Mouse (Mus musculus) megakaryocyte, embryonic 14.5 days (primary cell): Measurements from ENCODE around the gene Rbm39. TPM values are rescaled to one million over a fixed set of nuclear protein-coding genes. Genes with fewer than 3 reads are reported as not detected.
"Not testable (repeated sequence)": the region's sequence is repeated elsewhere in the genome, so short reads cannot be mapped to it uniquely, and the experiment has no call there.

Experiments used
- H3K27me3 ChIP-seq: replicated peaks from 2 replicates; pipeline ENCODE3; 2012; ENCODE audit warnings: inconsistent platforms
- H3K36me3 ChIP-seq: replicated peaks from 2 replicates; pipeline ENCODE3; 2012; ENCODE audit warnings: low read length, inconsistent platforms, mixed read lengths
- H3K4me1 ChIP-seq: 2 replicates; pipeline ENCODE4 v1.6.1; 2012; ENCODE audit warnings: inconsistent platforms
- H3K4me3 ChIP-seq: replicated peaks from 2 replicates; pipeline ENCODE3; 2012; ENCODE audit warnings: moderate library complexity, mild to moderate bottlenecking, inconsistent platforms
- H3K9me3 ChIP-seq: 2 replicates; pipeline ENCODE4 v1.6.1; 2012; ENCODE audit warnings: inconsistent platforms
- FLI1 ChIP-seq: IDR thresholded peaks from 2 replicates; pipeline ENCODE4 v1.6.1; 2012; ENCODE audit warnings: low read length, inconsistent platforms, mixed read lengths
- GATA1 ChIP-seq: IDR thresholded peaks from 3 replicates; pipeline ENCODE4 v1.6.1; 2012; ENCODE audit warnings: mixed read lengths, low read length, inconsistent platforms, borderline replicate concordance
- polyA plus RNA-seq: library from polyadenylated mRNA; stranded (reverse); fragments of >175 nt; gene quantifications from 2 replicates; pipeline ENCODE4 v1.2.3, GENCODE M21; 2012; ENCODE audit warnings: low replicate concordance; ENCODE audit not compliant: insufficient read depth

Rbm39 gene
- polyA plus RNA-seq, 1 experiment, result 230 TPM

GRCm38 (mm10) chr2:156119566-156119965 lies 60.5 kb downstream of the Rbm39 start:
- TF ChIP-seq GATA1 (no peak), FLI1 (no peak)
- no peaks in the 10 kb centered on the region for H3K27me3 ChIP-seq
- H3K4me1 ChIP-seq, result no peaks in the 10 kb centered on the region
- no peaks in the 10 kb centered on the region for H3K9me3 ChIP-seq
- H3K36me3 ChIP-seq, result peaks cover 22% of the 10 kb centered on the region
- H3K4me3 ChIP-seq, result no peak overlapping the region

- not testable (repeated sequence) for H3K9me3 ChIP-seq, H3K36me3 ChIP-seq, H3K27me3 ChIP-seq
- H3K4me3 ChIP-seq, result peak overlapping the region; percentile 99
- H3K4me1 ChIP-seq, result peaks cover 24% of the 10 kb centered on the region
Observed at GRCm38 (mm10) chr2:156112080-156112423, 68.0 kb downstream of the Rbm39 start.

- no peaks in the 10 kb centered on the region for H3K27me3 ChIP-seq
- peaks cover 28% of the 10 kb centered on the region for H3K4me1 ChIP-seq
- TF ChIP-seq FLI1 (no peak), GATA1 (no peak)
- H3K4me3 ChIP-seq, result peak within 1 kb of the TSS; percentile 99
- no peaks in the 10 kb centered on the region for H3K9me3 ChIP-seq
- H3K36me3 ChIP-seq, result peaks cover 9% of the 10 kb centered on the region
Observed at GRCm38 (mm10) chr2:156111358-156112079, 68.5 kb downstream of the Rbm39 start, which contains the start of the genes Cpne1 and Rbm12. Cpne1 (minus strand) TSS chr2:156111965. Rbm12 (minus strand) TSS chr2:156111978.

GRCm38 (mm10) chr2:156110627-156111357 lies 69.2 kb downstream of the Rbm39 start:
- Histone ChIP-seq H3K4me1 (peaks cover 34% of the 10 kb centered on the region), H3K27me3 (no peaks in the 10 kb centered on the region), H3K9me3 (no peaks in the 10 kb centered on the region), H3K4me3 (peak overlapping the region; percentile 99), H3K36me3 (peaks cover 15% of the 10 kb centered on the region)
- TF ChIP-seq FLI1 (no peak), GATA1 (no peak)

Other genes starting within 250 kb of the Rbm39 start
- 2.6 and 2.8 TPM in 2 replicates for gene Uqcc1, start 249.9 kb downstream of the Rbm39 start, polyA plus RNA-seq
- gene Gm15557, start 239.5 kb downstream of the Rbm39 start, polyA plus RNA-seq, result not detected in 2 replicates
- not detected in 2 replicates for gene Gdf5, start 234.9 kb downstream of the Rbm39 start, polyA plus RNA-seq
- gene Cep250, start 223.8 kb downstream of the Rbm39 start, polyA plus RNA-seq, result 7.1 and 19.6 TPM in 2 replicates
- gene 6430550D23Rik, start 172.3 kb downstream of the Rbm39 start, polyA plus RNA-seq, result not detected in 2 replicates
- 49.2 and 93.8 TPM in 2 replicates for gene Ergic3, start 172.2 kb downstream of the Rbm39 start, polyA plus RNA-seq
- not detected in 2 replicates for gene Fer1l4, start 127.3 kb downstream of the Rbm39 start, polyA plus RNA-seq
- gene Spag4, start 115.1 kb downstream of the Rbm39 start, polyA plus RNA-seq, result 2.2 TPM in 1 of 2 replicates, not detected in the other
- gene Cpne1, start 68.3 kb downstream of the Rbm39 start, polyA plus RNA-seq, result 17.2 and 27.7 TPM in 2 replicates
- 2.3 and 7.1 TPM in 2 replicates for gene Rbm12, start 68.3 kb downstream of the Rbm39 start, polyA plus RNA-seq
- not detected in 2 replicates for gene Gm28036, start 53.1 kb downstream of the Rbm39 start, polyA plus RNA-seq
- 248 and 453 TPM in 2 replicates for gene Romo1, start 36.2 kb downstream of the Rbm39 start, polyA plus RNA-seq
- gene Nfs1, start 36.1 kb downstream of the Rbm39 start, polyA plus RNA-seq, result 5.4 and 12.7 TPM in 2 replicates
- gene Phf20, start 16.2 kb upstream of the Rbm39 start, polyA plus RNA-seq, result 31.7 and 56.9 TPM in 2 replicates
- 0.74 TPM in 1 of 2 replicates, not detected in the other for gene Cnbd2, start 132.1 kb upstream of the Rbm39 start, polyA plus RNA-seq
- gene Scand1, start 132.5 kb upstream of the Rbm39 start, polyA plus RNA-seq, result 797 and 1,035 TPM in 2 replicates
- gene Epb41l1, start 240.7 kb upstream of the Rbm39 start, polyA plus RNA-seq, result 7.0 TPM in 1 of 2 replicates, not detected in the other